Mouse (Mus musculus): ENCODE measurements around the gene Maco1. TPM values are rescaled to one million over a fixed set of nuclear protein-coding genes. Genes with fewer than 3 reads are reported as not detected.

The Maco1 gene
- polyA plus RNA-seq, 1 experiment from 2014 or later: 37.1 TPM

DNA sequence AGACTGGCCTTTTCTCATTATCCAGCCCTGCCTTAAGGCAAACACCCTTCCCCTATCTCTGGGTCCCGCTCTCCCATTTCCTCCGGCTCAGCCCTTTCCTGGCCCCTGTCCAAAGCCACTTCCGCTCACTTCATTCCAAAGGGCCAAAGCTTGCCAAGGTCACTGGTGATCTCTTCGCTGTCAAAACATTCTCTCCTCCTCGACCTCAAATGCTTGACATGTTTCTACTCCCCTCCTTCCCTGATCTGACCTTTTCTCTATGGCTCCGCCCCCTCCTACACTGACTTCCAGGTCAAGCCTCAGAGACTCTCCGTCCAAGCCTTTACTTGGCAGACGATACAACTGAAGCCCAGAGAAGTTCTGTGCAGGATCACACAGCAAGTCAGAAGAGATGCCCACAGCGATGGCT, 92.3 kb downstream of the Maco1 start:
- Histone ChIP-seq H3K27me3 (replicated peaks; ENCODE audit: control insufficient read depth, insufficient read depth, low read length) (no peaks in the 10 kb centered on the region), H3K9ac (ENCODE audit: low read depth, low read length) (no peak overlapping the region), H3K4me3 (ENCODE audit: low read depth, low read length) (no peak overlapping the region), H3K27ac (replicated peaks; ENCODE audit: low read depth, low read length) (no peak overlapping the region), H3K36me3 (ENCODE audit: control insufficient read depth, insufficient read depth, low read length) (no peaks in the 10 kb centered on the region), H3K4me2 (ENCODE audit: low read depth, low read length) (no peak overlapping the region), H3K9me3 (ENCODE audit: control insufficient read depth, low read length) (no peaks in the 10 kb centered on the region), H3K4me1 (ENCODE audit: control insufficient read depth, insufficient read depth, low read length) (peaks cover 8% of the 10 kb centered on the region)
- 40% methylated on average over 9 of the region's 9 CpGs for WGBS
- DNase-seq (ENCODE audit: low spot score): peak; percentile 75
- no peak for ATAC-seq (ENCODE audit: low read depth)

DNA sequence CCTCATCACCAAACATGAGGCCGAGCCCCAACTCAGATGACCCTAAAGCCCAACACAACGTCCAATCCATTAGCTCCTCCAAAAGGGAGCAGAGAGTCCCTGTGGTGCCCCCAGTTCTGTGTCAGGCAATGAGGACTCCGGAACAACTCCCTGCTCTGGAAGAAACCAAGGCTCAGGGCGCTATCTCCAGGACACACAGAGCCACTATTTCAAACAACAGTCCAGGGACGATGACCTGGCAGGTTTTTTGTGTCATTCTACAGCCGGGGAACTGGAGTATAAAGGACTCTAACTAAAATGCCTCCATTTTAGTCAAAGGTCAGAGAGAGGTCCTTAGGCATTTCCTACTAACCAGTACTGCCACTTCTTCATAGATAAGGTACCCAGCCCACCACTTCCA, 92.9 kb downstream of the Maco1 start:
- DNase-seq (ENCODE audit: low spot score) (no peak), ATAC-seq (ENCODE audit: low read depth) (no peak)
- Histone ChIP-seq H3K36me3 (ENCODE audit: control insufficient read depth, insufficient read depth, low read length) (no peaks in the 10 kb centered on the region), H3K4me3 (ENCODE audit: low read depth, low read length) (no peak overlapping the region), H3K27ac (replicated peaks; ENCODE audit: low read depth, low read length) (no peak overlapping the region), H3K4me2 (ENCODE audit: low read depth, low read length) (no peak overlapping the region), H3K4me1 (ENCODE audit: control insufficient read depth, insufficient read depth, low read length) (peaks cover 4% of the 10 kb centered on the region; the same call in 1 of the 2 replicates), H3K9ac (ENCODE audit: low read depth, low read length) (no peak overlapping the region), H3K9me3 (ENCODE audit: control insufficient read depth, low read length) (no peaks in the 10 kb centered on the region), H3K27me3 (replicated peaks; ENCODE audit: control insufficient read depth, insufficient read depth, low read length) (no peaks in the 10 kb centered on the region)
- 75% methylated on average over 6 of the region's 6 CpGs for WGBS

DNA sequence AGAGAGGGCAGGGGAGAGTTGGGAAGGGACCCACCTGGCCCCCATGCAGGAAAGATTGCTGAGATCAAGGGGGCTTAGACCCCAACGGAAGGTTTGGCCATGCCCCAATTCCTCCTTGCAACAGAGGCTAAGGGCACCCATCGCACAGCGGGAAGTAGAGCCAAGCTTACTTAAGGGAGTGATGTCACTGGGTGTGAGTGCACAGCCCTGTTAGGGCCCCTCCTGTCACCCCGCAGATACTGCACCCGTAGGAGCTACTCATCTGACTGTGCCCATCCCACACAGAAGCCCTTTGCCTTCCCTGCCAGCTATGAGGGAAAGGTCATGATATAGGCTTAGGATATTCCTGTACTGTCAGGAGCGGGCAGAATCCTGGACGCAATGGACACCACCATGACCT, 93.6 kb downstream of the Maco1 start:
- H3K27ac ChIP-seq (replicated peaks; ENCODE audit: low read depth, low read length): no peak overlapping the region

DNA sequence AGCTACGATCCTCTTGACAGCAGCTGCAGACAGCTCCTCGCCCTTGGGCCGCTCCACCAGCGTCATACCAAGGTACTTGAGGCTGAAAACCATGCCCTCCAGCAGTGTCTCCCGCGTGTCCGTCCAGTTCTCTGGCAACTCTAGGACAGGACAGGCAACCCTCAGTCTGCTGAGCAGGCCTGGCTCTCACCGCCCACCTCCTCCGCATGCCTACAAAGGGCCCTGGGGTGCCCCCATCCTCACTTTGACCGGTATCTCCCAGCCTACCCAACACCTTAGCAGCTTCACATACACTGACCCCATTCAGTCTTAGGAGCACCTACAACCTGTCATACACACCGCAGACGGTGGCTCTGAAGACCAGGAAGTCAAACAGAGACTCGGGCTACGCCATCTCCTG, 94.2 kb downstream of the Maco1 start:
- DNase-seq (ENCODE audit: low spot score) (no peak), ATAC-seq (ENCODE audit: low read depth) (no peak)
- WGBS: 86% methylated on average over 14 of the region's 14 CpGs
- Histone ChIP-seq H3K36me3 (ENCODE audit: control insufficient read depth, insufficient read depth, low read length) (no peaks in the 10 kb centered on the region), H3K9me3 (ENCODE audit: control insufficient read depth, low read length) (no peaks in the 10 kb centered on the region), H3K4me1 (ENCODE audit: control insufficient read depth, insufficient read depth, low read length) (0 out of 2 replicates have a peak, but pooled peaks cover 4% of the 10 kb centered on the region), H3K27ac (replicated peaks; ENCODE audit: low read depth, low read length) (no peak overlapping the region), H3K9ac (ENCODE audit: low read depth, low read length) (no peak overlapping the region), H3K4me3 (ENCODE audit: low read depth, low read length) (no peak overlapping the region), H3K4me2 (ENCODE audit: low read depth, low read length) (no peak overlapping the region), H3K27me3 (replicated peaks; ENCODE audit: control insufficient read depth, insufficient read depth, low read length) (no peaks in the 10 kb centered on the region)

More for the DNA sequence above, 93.6 kb downstream of the Maco1 start:
- 84% methylated on average over 7 of the region's 7 CpGs for WGBS
- Histone ChIP-seq H3K4me3 (ENCODE audit: low read depth, low read length) (no peak overlapping the region), H3K9me3 (ENCODE audit: control insufficient read depth, low read length) (no peaks in the 10 kb centered on the region), H3K9ac (ENCODE audit: low read depth, low read length) (no peak overlapping the region), H3K36me3 (ENCODE audit: control insufficient read depth, insufficient read depth, low read length) (no peaks in the 10 kb centered on the region), H3K4me1 (ENCODE audit: control insufficient read depth, insufficient read depth, low read length) (0 out of 2 replicates have a peak, but pooled peaks cover 4% of the 10 kb centered on the region), H3K4me2 (ENCODE audit: low read depth, low read length) (no peak overlapping the region), H3K27me3 (replicated peaks; ENCODE audit: control insufficient read depth, insufficient read depth, low read length) (no peaks in the 10 kb centered on the region)
- ATAC-seq (ENCODE audit: low read depth) (no peak), DNase-seq (ENCODE audit: low spot score) (no peak)

DNA sequence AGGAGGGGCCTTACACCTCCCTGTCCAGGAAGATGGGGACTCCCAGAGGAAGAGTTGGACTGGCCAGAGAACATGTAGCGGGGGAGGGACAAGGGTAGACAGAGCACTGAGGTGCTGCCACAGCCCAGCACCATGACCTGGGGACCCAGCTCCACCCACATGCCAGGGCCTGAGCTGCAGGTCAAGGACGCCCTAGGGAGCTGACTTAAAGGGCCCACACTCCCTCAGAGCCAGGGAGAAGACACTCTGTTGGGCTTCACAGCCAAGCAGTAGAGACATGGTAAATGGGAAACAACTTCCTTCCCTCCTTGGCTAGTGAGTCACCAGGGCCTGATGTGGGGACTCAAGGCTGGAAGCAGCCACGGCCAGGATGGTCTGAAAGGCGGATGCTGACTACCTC, 94.8 kb downstream of the Maco1 start:
- Histone ChIP-seq H3K4me1 (ENCODE audit: control insufficient read depth, insufficient read depth, low read length) (0 out of 2 replicates have a peak, but pooled peaks cover 4% of the 10 kb centered on the region), H3K4me2 (ENCODE audit: low read depth, low read length) (no peak overlapping the region), H3K9ac (ENCODE audit: low read depth, low read length) (no peak overlapping the region), H3K27me3 (replicated peaks; ENCODE audit: control insufficient read depth, insufficient read depth, low read length) (no peaks in the 10 kb centered on the region), H3K27ac (replicated peaks; ENCODE audit: low read depth, low read length) (no peak overlapping the region), H3K4me3 (ENCODE audit: low read depth, low read length) (no peak overlapping the region), H3K36me3 (ENCODE audit: control insufficient read depth, insufficient read depth, low read length) (no peaks in the 10 kb centered on the region), H3K9me3 (ENCODE audit: control insufficient read depth, low read length) (no peaks in the 10 kb centered on the region)
- DNase-seq (ENCODE audit: low spot score) (no peak), ATAC-seq (ENCODE audit: low read depth) (no peak)
- WGBS: 84% methylated on average over 4 of the region's 4 CpGs

DNA sequence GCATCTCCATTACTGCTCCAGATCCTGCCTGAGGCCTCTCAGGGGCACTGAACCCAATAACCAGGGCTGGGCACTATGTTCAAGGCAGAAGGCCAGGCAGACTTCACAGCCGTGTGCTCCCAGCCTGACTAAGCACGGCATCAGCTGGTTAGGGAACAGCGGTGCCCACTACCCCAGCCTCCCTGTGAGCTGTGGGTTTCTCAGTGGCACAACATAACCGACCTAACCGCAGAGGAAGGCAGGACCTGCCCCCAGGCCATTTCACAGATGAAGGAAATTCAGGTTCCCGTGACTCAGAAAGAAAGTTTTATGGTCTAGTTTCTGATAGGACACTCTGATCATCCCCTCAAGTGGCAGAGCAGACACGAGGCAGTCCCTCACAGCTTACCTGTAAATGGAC, 96.2 kb downstream of the Maco1 start:
- H3K9me3 ChIP-seq (ENCODE audit: control insufficient read depth, low read length): no peaks in the 10 kb centered on the region
- no peak overlapping the region for H3K27ac ChIP-seq (replicated peaks; ENCODE audit: low read depth, low read length)
- no peaks in the 10 kb centered on the region for H3K27me3 ChIP-seq (replicated peaks; ENCODE audit: control insufficient read depth, insufficient read depth, low read length)
- H3K4me3 ChIP-seq (ENCODE audit: low read depth, low read length): no peak overlapping the region
- H3K4me1 ChIP-seq (ENCODE audit: control insufficient read depth, insufficient read depth, low read length): peaks cover 5% of the 10 kb centered on the region; the same call in 1 of the 2 replicates
- ATAC-seq (ENCODE audit: low read depth): no peak
- no peak for DNase-seq (ENCODE audit: low spot score)
- H3K36me3 ChIP-seq (ENCODE audit: control insufficient read depth, insufficient read depth, low read length): 0 out of 2 replicates have a peak, but pooled peaks cover 3% of the 10 kb centered on the region
- 69% methylated on average over 7 of the region's 7 CpGs for WGBS
- no peak overlapping the region for H3K9ac ChIP-seq (ENCODE audit: low read depth, low read length)
- H3K4me2 ChIP-seq (ENCODE audit: low read depth, low read length): no peak overlapping the region

DNA sequence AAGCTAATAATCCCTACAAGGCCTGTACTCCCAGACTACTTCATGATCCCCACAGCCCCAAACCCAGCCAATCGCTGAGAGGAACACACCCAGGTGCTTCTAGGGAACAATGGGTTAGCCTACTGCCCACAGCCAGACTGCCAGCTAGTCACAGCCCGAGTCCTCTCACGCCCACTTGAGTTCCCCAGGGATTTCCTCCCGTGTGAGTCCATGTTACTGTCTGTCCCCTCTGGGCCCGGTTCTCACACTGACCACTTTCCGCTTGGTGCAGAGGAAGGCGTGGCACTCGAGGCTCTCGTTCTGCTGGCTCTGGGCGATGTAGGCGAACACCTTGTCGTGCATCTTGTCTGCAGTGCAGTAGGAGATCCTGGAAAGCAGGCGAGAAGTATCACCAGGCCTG, 98.2 kb downstream of the Maco1 start:
- Histone ChIP-seq H3K27ac (replicated peaks; ENCODE audit: low read depth, low read length) (no peak overlapping the region), H3K4me3 (ENCODE audit: low read depth, low read length) (no peak overlapping the region), H3K9me3 (ENCODE audit: control insufficient read depth, low read length) (no peaks in the 10 kb centered on the region), H3K36me3 (ENCODE audit: control insufficient read depth, insufficient read depth, low read length) (0 out of 2 replicates have a peak, but pooled peaks cover 3% of the 10 kb centered on the region), H3K27me3 (replicated peaks; ENCODE audit: control insufficient read depth, insufficient read depth, low read length) (no peaks in the 10 kb centered on the region), H3K4me2 (ENCODE audit: low read depth, low read length) (no peak overlapping the region), H3K4me1 (ENCODE audit: control insufficient read depth, insufficient read depth, low read length) (peaks cover 18% of the 10 kb centered on the region), H3K9ac (ENCODE audit: low read depth, low read length) (no peak overlapping the region)
- DNase-seq (ENCODE audit: low spot score): no peak
- 79% methylated on average over 13 of the region's 13 CpGs for WGBS
- no peak for ATAC-seq (ENCODE audit: low read depth)

DNA sequence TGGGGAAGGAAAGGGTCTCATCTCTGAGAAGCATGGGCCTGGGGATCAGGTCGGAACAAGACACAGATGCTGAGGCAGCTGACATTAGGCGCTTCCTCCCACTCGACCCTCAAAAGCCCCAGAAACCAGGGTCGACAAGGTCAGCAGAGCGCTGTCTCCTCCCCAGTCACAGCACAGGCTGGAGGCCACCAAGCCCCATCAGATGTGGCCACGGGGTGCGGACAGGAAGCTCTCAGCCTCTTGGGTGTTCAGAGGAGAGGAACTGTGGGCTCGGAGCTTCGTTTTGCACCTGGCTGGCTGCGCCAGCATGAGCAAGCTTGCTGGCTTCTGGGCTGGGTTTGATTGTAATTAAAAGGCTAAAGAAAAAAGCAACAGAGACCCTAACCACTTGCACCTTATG, 98.8 kb downstream of the Maco1 start:
- H3K27me3 ChIP-seq (replicated peaks; ENCODE audit: control insufficient read depth, insufficient read depth, low read length): no peaks in the 10 kb centered on the region
- no peak for DNase-seq (ENCODE audit: low spot score)
- peaks cover 9% of the 10 kb centered on the region; the same call in 1 of the 2 replicates for H3K36me3 ChIP-seq (ENCODE audit: control insufficient read depth, insufficient read depth, low read length)
- 48% methylated on average over 10 of the region's 10 CpGs for WGBS
- peaks cover 17% of the 10 kb centered on the region for H3K4me1 ChIP-seq (ENCODE audit: control insufficient read depth, insufficient read depth, low read length)
- H3K4me2 ChIP-seq (ENCODE audit: low read depth, low read length): no peak overlapping the region
- no peaks in the 10 kb centered on the region for H3K9me3 ChIP-seq (ENCODE audit: control insufficient read depth, low read length)
- H3K4me3 ChIP-seq (ENCODE audit: low read depth, low read length): no peak overlapping the region
- H3K9ac ChIP-seq (ENCODE audit: low read depth, low read length): no peak overlapping the region
- H3K27ac ChIP-seq (replicated peaks; ENCODE audit: low read depth, low read length): no peak overlapping the region
- no peak for ATAC-seq (ENCODE audit: low read depth)

DNA sequence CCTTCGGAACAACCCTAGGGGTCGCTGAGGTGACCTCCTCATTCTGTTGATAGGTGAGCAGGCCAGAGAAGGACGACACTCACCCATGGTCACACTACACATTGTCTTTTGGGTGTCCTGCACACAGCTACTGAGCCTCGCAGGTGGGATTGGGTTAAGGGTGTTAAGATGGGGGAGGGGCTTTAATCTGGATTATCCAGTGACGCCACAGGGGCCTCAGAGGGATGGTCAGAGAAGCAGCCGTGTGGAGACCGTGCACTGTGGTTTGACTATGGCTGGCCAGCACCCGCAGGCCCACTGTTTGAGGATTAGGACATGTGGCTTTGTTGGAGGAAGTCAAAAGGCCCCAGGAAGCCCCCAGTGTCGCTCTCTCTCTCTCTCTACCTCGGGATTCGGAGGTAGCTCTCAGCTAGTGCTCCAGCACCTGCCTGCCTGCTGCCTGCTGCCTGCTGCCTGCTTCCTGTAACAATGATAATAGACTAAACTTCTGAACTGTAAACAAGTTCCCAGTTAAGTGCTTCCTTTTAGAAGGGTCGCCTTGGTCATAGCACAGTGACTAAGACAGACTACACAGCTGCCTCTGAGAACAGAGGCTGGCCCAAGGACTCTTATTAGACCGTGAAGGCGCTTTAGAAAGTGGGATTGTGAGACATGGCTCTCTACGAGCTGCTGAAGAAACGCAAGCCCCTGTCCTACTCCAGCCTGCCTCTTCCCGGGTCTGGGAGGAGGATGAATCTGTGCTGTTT, 99.5 kb downstream of the Maco1 start:
- Histone ChIP-seq H3K9me3 (ENCODE audit: control insufficient read depth, low read length) (no peaks in the 10 kb centered on the region), H3K4me1 (ENCODE audit: control insufficient read depth, insufficient read depth, low read length) (peaks cover 17% of the 10 kb centered on the region), H3K4me2 (ENCODE audit: low read depth, low read length) (no peak overlapping the region), H3K36me3 (ENCODE audit: control insufficient read depth, insufficient read depth, low read length) (peaks cover 16% of the 10 kb centered on the region), H3K4me3 (ENCODE audit: low read depth, low read length) (no peak overlapping the region), H3K9ac (ENCODE audit: low read depth, low read length) (no peak overlapping the region), H3K27ac (replicated peaks; ENCODE audit: low read depth, low read length) (no peak overlapping the region), H3K27me3 (replicated peaks; ENCODE audit: control insufficient read depth, insufficient read depth, low read length) (no peaks in the 10 kb centered on the region)
- DNase-seq (ENCODE audit: low spot score): no peak
- no peak for ATAC-seq (ENCODE audit: low read depth)
- 48% methylated on average over 17 of the region's 17 CpGs for WGBS

Data from embryonic facial prominence, embryonic 14.5 days (tissue).